Mouse (Mus musculus): ENCODE measurements around the gene Gria3. TPM values are rescaled to one million over a fixed set of nuclear protein-coding genes. Genes with fewer than 3 reads are reported as not detected.

Gria3 gene
- total and polyA plus RNA-seq, 2 experiments from 2014 or later: 19.9 to 27.7 TPM

DNA sequence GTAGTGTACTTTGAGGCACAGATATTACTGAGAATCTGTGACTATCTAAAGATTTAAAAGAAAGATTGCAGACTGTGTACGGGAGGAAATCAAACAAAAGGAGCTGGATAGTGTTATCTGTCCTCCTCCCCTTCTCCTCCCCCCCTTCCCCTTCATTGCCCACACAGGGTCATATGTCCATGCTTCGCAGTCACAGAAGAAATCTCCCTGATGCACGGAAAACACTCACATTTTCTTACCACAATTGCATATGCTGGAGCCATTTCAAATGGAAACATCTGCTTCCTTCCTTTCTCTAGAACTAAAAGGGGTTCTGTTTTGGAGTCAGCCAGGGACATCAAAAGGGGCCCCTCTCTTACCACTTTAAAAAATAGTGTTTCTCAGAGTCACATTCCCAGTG, 114.3 kb downstream of the Gria3 start:
- no peak for DNase-seq (ENCODE audit: low spot score)

DNA sequence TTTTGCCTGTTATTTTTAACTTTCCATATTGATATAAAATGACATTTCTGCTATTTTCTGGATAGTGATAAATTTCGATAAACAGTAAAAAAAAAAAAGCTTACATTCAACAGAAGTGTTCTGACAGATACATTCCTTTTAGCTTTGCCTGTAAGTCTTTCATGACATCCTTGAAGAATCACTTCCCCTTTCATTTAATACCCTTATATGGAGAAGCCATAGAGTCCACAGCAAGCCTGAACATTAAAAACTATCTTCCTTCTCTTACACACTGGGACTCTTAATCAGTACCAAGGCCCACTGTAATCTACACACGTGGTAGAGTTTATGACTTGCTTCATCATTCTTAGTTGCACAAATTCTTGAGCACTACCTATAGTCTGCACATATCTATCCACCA, 131.9 kb downstream of the Gria3 start:
- Histone ChIP-seq H3K27me3 (ENCODE audit: insufficient read depth, low read length) (no peaks in the 10 kb centered on the region), H3K4me2 (ENCODE audit: low read depth, low read length, poor library complexity, severe bottlenecking) (no peak overlapping the region), H3K9me3 (ENCODE audit: low read length) (no peaks in the 10 kb centered on the region), H3K4me1 (ENCODE audit: insufficient read depth, low read length) (no peaks in the 10 kb centered on the region), H3K36me3 (ENCODE audit: insufficient read depth, low read length) (no peaks in the 10 kb centered on the region), H3K4me3 (ENCODE audit: low read depth, low read length) (no peak overlapping the region), H3K9ac (replicated peaks; ENCODE audit: low read length, poor library complexity, severe bottlenecking) (no peak overlapping the region), H3K27ac (ENCODE audit: low read depth, low read length) (no peak overlapping the region)
- DNase-seq (ENCODE audit: low spot score) (no peak), ATAC-seq (ENCODE audit: low FRiP score) (no peak)
- 74% methylated on average over 2 of the region's 2 CpGs for WGBS
- TF ChIP-seq CTCF (IDR thresholded peaks at IDR 0.05): no peak

More for the DNA sequence above, 114.3 kb downstream of the Gria3 start:
- Histone ChIP-seq H3K9ac (replicated peaks; ENCODE audit: low read length, poor library complexity, severe bottlenecking) (no peak overlapping the region), H3K4me3 (ENCODE audit: low read depth, low read length) (no peak overlapping the region), H3K9me3 (ENCODE audit: low read length) (no peaks in the 10 kb centered on the region), H3K36me3 (ENCODE audit: insufficient read depth, low read length) (no peaks in the 10 kb centered on the region), H3K27me3 (ENCODE audit: insufficient read depth, low read length) (no peaks in the 10 kb centered on the region), H3K4me1 (ENCODE audit: insufficient read depth, low read length) (no peaks in the 10 kb centered on the region), H3K4me2 (ENCODE audit: low read depth, low read length, poor library complexity, severe bottlenecking) (no peak overlapping the region), H3K27ac (ENCODE audit: low read depth, low read length) (no peak overlapping the region)
- WGBS: 74% methylated on average over 3 of the region's 3 CpGs
- no peak for ATAC-seq (ENCODE audit: low FRiP score)
- no peak for TF ChIP-seq CTCF (IDR thresholded peaks at IDR 0.05)

DNA sequence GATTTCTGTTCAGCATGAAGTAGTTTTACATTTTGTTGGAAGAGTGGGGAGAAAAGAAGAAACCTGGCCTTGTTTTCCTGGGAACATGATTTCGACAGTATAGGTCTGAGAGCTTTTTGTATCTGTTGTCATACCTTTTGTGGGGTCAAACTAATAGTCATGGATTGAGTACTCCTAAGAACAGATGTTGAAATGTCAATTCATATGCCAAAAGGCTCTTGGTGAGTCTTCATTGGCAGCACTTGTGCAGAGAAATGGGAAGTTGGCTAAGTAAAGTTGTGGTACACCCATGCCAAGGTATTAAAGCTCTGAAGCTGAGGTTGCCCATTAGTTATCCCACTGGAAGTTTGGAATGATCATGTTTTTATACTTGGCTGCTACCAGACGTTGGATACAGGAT, 135.2 kb downstream of the Gria3 start:
- ATAC-seq (ENCODE audit: low FRiP score) (no peak), DNase-seq (ENCODE audit: low spot score) (no peak)
- Histone ChIP-seq H3K9me3 (ENCODE audit: low read length) (no peaks in the 10 kb centered on the region), H3K27me3 (ENCODE audit: insufficient read depth, low read length) (no peaks in the 10 kb centered on the region), H3K27ac (ENCODE audit: low read depth, low read length) (no peak overlapping the region), H3K4me2 (ENCODE audit: low read depth, low read length, poor library complexity, severe bottlenecking) (no peak overlapping the region), H3K4me1 (ENCODE audit: insufficient read depth, low read length) (no peaks in the 10 kb centered on the region), H3K4me3 (ENCODE audit: low read depth, low read length) (no peak overlapping the region), H3K36me3 (ENCODE audit: insufficient read depth, low read length) (no peaks in the 10 kb centered on the region), H3K9ac (replicated peaks; ENCODE audit: low read length, poor library complexity, severe bottlenecking) (no peak overlapping the region)
- TF ChIP-seq CTCF (IDR thresholded peaks at IDR 0.05): no peak
- WGBS: 69% methylated on average over 2 of the region's 2 CpGs

DNA sequence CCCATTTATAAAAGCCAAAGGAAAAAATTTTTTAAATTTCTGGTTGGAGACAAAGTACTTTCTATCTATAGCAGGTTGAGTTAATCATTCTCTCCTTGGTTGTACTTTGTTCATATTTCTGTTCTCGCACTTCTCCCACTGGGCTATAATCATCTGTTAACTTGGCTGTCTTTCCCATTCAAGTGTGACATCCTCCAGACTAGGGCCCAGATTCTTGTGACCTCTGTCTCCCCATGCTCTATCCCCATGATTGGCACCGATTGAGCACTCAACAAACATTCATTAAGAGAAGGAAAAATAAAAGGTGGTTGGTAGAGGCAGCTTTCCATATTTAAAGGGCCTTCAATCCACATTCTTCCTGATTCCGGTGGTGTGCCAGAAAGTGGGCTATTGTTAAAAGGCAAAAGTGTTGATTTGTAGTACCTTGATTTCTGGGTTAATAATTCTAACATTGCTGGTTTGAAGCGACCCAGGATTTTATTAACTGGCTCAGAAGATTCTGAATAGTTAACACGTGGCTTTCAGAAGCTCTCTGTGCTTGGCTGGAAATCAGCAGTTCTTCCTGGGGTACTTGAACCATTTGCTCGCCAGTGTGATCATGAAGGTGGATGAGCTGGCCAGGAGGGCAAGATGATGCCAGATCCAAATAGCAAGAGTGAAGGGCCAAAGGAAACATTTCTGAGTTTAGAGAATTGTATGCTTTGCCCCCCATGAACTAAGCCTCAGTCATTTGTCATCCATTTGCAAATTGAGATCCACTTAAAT, 161.8 kb downstream of the Gria3 start:
- no peak for ATAC-seq (ENCODE audit: low FRiP score)
- no peak overlapping the region for H3K4me3 ChIP-seq (ENCODE audit: low read depth, low read length)
- H3K27ac ChIP-seq (ENCODE audit: low read depth, low read length): no peak overlapping the region
- no peaks in the 10 kb centered on the region for H3K4me1 ChIP-seq (ENCODE audit: insufficient read depth, low read length)
- no peaks in the 10 kb centered on the region for H3K27me3 ChIP-seq (ENCODE audit: insufficient read depth, low read length)
- TF ChIP-seq CTCF (IDR thresholded peaks at IDR 0.05): no peak
- H3K4me2 ChIP-seq (ENCODE audit: low read depth, low read length, poor library complexity, severe bottlenecking): no peak overlapping the region
- H3K9ac ChIP-seq (replicated peaks; ENCODE audit: low read length, poor library complexity, severe bottlenecking): no peak overlapping the region
- no peak for DNase-seq (ENCODE audit: low spot score)
- 64% methylated on average over 6 of the region's 6 CpGs for WGBS
- no peaks in the 10 kb centered on the region for H3K36me3 ChIP-seq (ENCODE audit: insufficient read depth, low read length)
- H3K9me3 ChIP-seq (ENCODE audit: low read length): no peaks in the 10 kb centered on the region

DNA sequence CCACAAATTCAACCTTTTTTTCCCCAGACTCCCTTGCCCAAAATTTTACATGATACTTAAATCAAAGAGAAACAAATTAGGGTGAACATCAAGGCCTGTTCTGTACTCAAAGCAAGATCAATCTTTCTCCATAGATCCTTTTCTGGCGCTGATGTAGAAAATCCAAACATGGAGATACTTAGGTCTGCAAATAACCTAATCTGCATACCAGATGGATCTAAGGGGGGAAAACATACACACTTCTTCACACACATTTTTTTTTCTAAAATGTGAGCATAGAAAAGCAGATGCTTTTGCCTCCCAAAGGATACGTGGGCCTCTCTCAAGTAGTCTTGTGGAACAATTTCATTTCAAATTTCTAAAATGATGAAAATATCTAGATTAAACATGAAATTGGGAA, 164.2 kb downstream of the Gria3 start:
- Histone ChIP-seq H3K9me3 (ENCODE audit: low read length) (no peaks in the 10 kb centered on the region), H3K4me3 (ENCODE audit: low read depth, low read length) (no peak overlapping the region), H3K27ac (ENCODE audit: low read depth, low read length) (no peak overlapping the region), H3K27me3 (ENCODE audit: insufficient read depth, low read length) (no peaks in the 10 kb centered on the region), H3K9ac (replicated peaks; ENCODE audit: low read length, poor library complexity, severe bottlenecking) (no peak overlapping the region), H3K4me1 (ENCODE audit: insufficient read depth, low read length) (no peaks in the 10 kb centered on the region), H3K36me3 (ENCODE audit: insufficient read depth, low read length) (no peaks in the 10 kb centered on the region), H3K4me2 (ENCODE audit: low read depth, low read length, poor library complexity, severe bottlenecking) (no peak overlapping the region)
- no peak for TF ChIP-seq CTCF (IDR thresholded peaks at IDR 0.05)
- WGBS: 69% methylated on average over 2 of the region's 2 CpGs
- DNase-seq (ENCODE audit: low spot score) (no peak), ATAC-seq (ENCODE audit: low FRiP score) (no peak)

DNA sequence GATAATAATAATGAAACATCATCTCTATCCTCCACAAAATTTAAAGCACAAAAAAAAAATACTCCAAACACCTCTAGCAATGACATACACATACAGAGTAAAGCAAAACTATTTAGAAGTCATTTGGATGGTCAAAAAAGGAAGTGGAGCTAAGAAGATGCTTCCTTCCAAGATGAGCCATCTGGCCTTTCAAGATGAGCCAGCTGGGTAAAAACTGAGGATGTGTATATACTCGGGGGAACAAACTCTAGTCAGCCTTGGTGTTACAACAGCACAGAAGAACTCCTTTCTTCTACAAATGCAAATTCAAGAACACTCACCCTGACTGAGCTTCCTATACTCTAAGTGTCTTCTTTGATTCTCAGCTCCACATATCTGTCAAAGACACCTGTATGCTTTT, 172.4 kb downstream of the Gria3 start:
- H3K9me3 ChIP-seq (ENCODE audit: low read length): no peaks in the 10 kb centered on the region
- DNase-seq (ENCODE audit: low spot score) (no peak), ATAC-seq (ENCODE audit: low FRiP score) (no peak)
- H3K4me3 ChIP-seq (ENCODE audit: low read depth, low read length): no peak overlapping the region
- no peaks in the 10 kb centered on the region for H3K36me3 ChIP-seq (ENCODE audit: insufficient read depth, low read length)
- no peak overlapping the region for H3K27ac ChIP-seq (ENCODE audit: low read depth, low read length)
- TF ChIP-seq CTCF (IDR thresholded peaks at IDR 0.05): no peak
- H3K9ac ChIP-seq (replicated peaks; ENCODE audit: low read length, poor library complexity, severe bottlenecking): no peak overlapping the region
- H3K4me2 ChIP-seq (ENCODE audit: low read depth, low read length, poor library complexity, severe bottlenecking): no peak overlapping the region
- H3K4me1 ChIP-seq (ENCODE audit: insufficient read depth, low read length): no peaks in the 10 kb centered on the region
- no peaks in the 10 kb centered on the region for H3K27me3 ChIP-seq (ENCODE audit: insufficient read depth, low read length)
- 74% methylated on average over 1 of the region's 1 CpGs for WGBS

Data from midbrain, postnatal 0 days (tissue).